Mouse (Mus musculus) brown adipose tissue, adult 24 weeks (tissue): ENCODE data around the gene Ppp3ca. TPM values are rescaled to one million over a fixed set of nuclear protein-coding genes. Genes with fewer than 3 reads are reported as not detected.

Source experiments
- H3K27ac ChIP-seq: fragments of 200-500 bp; replicated peaks from 2 replicates; pipeline ENCODE4 v1.5.1; 2012; ENCODE audit warnings: low read depth, mild to moderate bottlenecking, low read length
- H3K4me1 ChIP-seq: fragments of 200-500 bp; 2 replicates; pipeline ENCODE4 v1.6.1; 2012; ENCODE audit warnings: low read length, mixed read lengths; ENCODE audit not compliant: control insufficient read depth, insufficient read depth, insufficient read length
- H3K4me3 ChIP-seq: fragments of 200-500 bp; 2 replicates; pipeline ENCODE4 v1.5.1; 2012; ENCODE audit warnings: low read depth, mild to moderate bottlenecking, low read length, moderate library complexity; ENCODE audit not compliant: insufficient read depth
- polyA plus RNA-seq: library from polyadenylated mRNA; stranded (reverse); fragments of >200 nt; gene quantifications from 2 replicates; pipeline ENCODE4 v1.2.4, GENCODE M21; 2012; ENCODE audit not compliant: missing spikeins, insufficient read depth, insufficient read length

The Ppp3ca gene
- polyA plus RNA-seq, 1 experiment, result 29.3 TPM

- Histone ChIP-seq H3K27ac (no peak overlapping the region), H3K4me1 (peaks cover 12% of the 10 kb centered on the region; the same call in 1 of the 2 replicates), H3K4me3 (no peak overlapping the region)
Measured at GRCm38 (mm10) chr3:136785686-136786085, 115.8 kb downstream of the Ppp3ca start.

DNA sequence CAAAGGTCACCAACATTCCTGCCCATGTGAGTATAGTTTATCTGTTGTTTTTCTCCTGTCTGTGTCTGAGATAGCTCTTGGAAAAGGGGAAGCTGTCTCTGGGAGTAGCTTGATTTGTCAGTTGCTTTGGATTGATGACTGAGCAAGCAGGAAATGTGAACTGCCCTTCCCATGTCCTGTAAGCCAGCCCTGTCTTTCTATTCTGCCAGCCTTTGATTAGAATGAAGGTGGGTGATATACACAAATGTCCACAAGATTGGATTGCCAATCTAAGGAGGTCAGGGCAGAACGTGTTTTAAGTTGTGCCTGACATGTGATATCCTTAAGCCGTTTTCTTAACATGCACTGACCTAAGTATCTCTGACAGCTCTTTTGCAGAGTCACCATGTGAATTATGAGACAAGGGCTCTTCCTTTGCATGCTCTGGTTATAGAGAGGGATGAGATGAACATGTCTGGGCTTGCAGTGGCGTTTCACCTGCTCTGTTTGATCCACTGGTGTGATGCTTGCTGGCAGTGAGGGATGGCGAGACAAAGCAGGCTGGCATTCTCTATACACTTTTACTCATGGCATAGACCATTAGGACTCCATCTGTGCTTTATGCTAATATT is 120.4 kb downstream of the Ppp3ca start:
- Histone ChIP-seq H3K4me1 (peaks cover 27% of the 10 kb centered on the region), H3K27ac (no peak overlapping the region), H3K4me3 (no peak overlapping the region)

- Histone ChIP-seq H3K4me1 (peaks cover 24% of the 10 kb centered on the region), H3K27ac (no peak overlapping the region), H3K4me3 (no peak overlapping the region)
Measured at GRCm38 (mm10) chr3:136791404-136791803, 121.5 kb downstream of the Ppp3ca start.

DNA sequence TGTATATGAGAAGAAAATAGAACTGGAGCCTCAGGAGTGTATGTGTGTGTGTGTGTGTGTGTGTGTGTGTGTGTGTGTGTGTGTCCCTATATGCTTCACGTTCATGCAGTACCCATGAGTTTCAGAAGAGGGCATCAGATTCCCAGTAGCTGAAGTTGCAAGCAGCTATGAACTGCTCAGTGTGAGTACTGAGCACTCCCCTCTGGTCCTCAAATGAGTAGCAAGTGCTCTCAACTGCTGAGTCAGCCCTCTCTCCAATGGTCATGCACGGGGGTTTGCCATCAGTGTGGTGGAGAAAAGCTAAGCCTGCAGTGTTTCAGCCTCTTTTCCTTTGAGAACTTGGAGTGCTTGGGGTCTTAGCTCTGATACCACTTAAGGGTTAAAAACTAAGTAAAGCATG is 122.0 kb downstream of the Ppp3ca start:
- Histone ChIP-seq H3K4me1 (peaks cover 24% of the 10 kb centered on the region), H3K27ac (no peak overlapping the region), H3K4me3 (no peak overlapping the region)

- peaks cover 24% of the 10 kb centered on the region for H3K4me1 ChIP-seq
- 0 out of 2 replicates have a peak overlapping the region, but pooled peaks have one; percentile 16 for H3K27ac ChIP-seq
- H3K4me3 ChIP-seq, result no peak overlapping the region
Measured at GRCm38 (mm10) chr3:136793411-136793810, 123.5 kb downstream of the Ppp3ca start.

GRCm38 (mm10) chr3:136794426-136795217 is 124.7 kb downstream of the Ppp3ca start:
- Histone ChIP-seq H3K27ac (peak overlapping the region; percentile 57; the same call in 1 of the 2 replicates), H3K4me3 (no peak overlapping the region), H3K4me1 (peaks cover 22% of the 10 kb centered on the region)

DNA sequence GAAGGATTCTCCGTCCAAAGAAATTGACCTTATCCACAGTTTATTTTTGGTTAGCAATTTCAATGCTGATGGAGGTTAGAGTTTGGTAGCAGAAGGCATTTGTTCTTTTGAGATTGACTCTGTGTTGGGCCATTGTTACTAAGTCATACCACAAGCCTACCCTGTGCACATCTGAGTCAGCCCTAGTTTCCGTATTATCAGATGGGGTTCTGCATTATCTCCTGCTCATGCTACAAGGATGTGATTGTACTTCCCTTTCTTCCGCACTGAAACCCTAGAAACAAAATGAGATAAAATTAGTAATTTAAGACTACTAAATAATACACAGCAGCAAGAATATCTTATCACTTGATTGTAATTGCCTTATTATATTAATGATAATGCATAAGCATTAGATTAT is 129.0 kb downstream of the Ppp3ca start:
- Histone ChIP-seq H3K4me3 (no peak overlapping the region), H3K4me1 (peaks cover 6% of the 10 kb centered on the region), H3K27ac (no peak overlapping the region)

DNA sequence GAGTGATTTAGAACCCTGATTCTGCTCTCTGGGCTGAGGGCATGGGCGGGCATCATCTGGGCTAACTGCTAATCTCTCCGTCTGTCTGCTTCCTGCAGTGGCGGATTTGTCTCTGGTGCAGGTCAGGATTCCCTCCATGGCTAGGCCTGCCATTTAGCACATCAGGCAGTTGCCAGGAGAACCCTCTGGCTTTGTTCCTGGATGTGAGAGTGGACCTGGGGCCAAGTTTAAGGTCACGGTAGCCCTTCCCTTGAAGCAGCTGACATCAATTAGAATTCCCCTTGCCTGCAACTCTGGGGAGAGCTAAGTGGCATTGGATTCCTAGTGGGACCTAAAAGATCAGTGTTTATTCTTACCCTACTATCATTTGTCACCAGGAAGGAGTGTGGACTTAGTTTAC is 132.7 kb downstream of the Ppp3ca start:
- Histone ChIP-seq H3K4me1 (no peaks in the 10 kb centered on the region), H3K4me3 (no peak overlapping the region), H3K27ac (no peak overlapping the region)

DNA sequence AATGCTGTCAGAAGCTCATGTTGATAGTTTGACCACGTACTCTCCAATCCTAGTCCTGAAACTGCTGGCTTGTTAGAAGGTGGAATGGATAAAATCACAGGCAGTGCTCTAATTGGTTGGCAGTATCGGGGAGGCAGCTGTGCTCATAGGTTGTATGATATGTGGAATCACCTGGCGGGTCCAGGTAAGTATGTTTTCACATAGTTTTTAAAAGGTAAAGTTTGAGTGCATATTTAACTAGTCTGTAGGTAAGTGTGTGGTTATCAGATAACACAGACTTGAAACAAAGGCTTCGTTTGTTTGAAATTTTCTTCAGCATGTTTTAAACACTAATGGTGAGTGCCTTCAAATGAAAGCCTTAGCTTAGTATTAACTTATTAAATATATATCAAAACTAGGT is 136.0 kb downstream of the Ppp3ca start:
- Histone ChIP-seq H3K27ac (no peak overlapping the region), H3K4me3 (no peak overlapping the region), H3K4me1 (no peaks in the 10 kb centered on the region; the same call in 1 of the 2 replicates)

- H3K27ac ChIP-seq, result no peak overlapping the region
- H3K4me1 ChIP-seq, result peaks cover 5% of the 10 kb centered on the region
- H3K4me3 ChIP-seq, result no peak overlapping the region
Measured at GRCm38 (mm10) chr3:136810271-136810670, 140.3 kb downstream of the Ppp3ca start.

GRCm38 (mm10) chr3:136812162-136812561 is 142.2 kb downstream of the Ppp3ca start:
- Histone ChIP-seq H3K4me3 (no peak overlapping the region), H3K4me1 (peaks cover 6% of the 10 kb centered on the region), H3K27ac (no peak overlapping the region)

- H3K4me3 ChIP-seq, result no peak overlapping the region
- H3K27ac ChIP-seq, result no peak overlapping the region
- peaks cover 6% of the 10 kb centered on the region for H3K4me1 ChIP-seq
Measured at GRCm38 (mm10) chr3:136812791-136813190, 142.9 kb downstream of the Ppp3ca start.

GRCm38 (mm10) chr3:136813886-136814285 is 144.0 kb downstream of the Ppp3ca start:
- Histone ChIP-seq H3K27ac (no peak overlapping the region), H3K4me1 (peaks cover 6% of the 10 kb centered on the region), H3K4me3 (no peak overlapping the region)

DNA sequence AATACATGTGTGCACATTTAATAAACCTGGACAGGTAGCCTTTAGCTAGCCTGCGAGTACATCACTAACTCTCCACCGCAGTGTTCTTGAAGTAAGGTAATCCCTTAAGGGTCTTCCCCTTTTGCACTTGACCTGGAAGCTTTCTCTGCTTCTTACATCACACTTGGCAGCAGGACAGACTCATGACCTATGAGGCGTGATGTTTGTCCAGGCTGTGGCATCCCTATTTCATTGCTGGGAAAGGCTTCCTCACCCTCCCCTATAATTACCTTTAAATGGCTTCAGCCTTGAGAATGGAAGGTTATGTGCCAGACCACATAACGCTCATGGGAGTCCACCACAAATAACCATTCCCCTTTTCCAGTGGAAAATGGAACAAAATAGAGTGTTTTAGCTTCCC is 145.0 kb downstream of the Ppp3ca start:
- Histone ChIP-seq H3K27ac (no peak overlapping the region), H3K4me3 (no peak overlapping the region), H3K4me1 (peaks cover 6% of the 10 kb centered on the region)

DNA sequence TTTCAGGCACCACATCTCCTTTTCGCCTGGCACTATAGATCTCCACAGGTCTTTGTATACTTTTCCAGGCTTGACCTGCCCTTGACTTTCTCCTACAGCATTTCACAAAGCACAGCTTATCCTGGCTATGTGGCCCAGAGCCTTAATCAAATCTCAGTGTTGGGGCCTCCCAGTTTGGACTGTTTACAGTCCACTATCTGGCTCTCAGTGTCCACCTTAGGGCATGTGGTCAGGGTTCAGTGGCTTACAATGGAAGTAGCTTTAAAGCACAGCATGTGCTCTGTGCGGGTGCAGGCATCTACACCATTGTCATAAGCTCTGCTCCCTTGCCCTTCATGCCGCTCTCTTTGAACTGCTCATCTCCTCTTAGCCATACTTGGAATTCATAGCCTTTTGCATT is 146.4 kb downstream of the Ppp3ca start:
- Histone ChIP-seq H3K4me1 (peaks cover 6% of the 10 kb centered on the region), H3K27ac (no peak overlapping the region), H3K4me3 (no peak overlapping the region)

- H3K27ac ChIP-seq, result no peak overlapping the region
- H3K4me3 ChIP-seq, result no peak overlapping the region
- peaks cover 3% of the 10 kb centered on the region; the same call in 1 of the 2 replicates for H3K4me1 ChIP-seq
Measured at GRCm38 (mm10) chr3:136818997-136819396, 149.1 kb downstream of the Ppp3ca start.
